Mouse (Mus musculus): ENCODE results near the gene Sergef.

DNA sequence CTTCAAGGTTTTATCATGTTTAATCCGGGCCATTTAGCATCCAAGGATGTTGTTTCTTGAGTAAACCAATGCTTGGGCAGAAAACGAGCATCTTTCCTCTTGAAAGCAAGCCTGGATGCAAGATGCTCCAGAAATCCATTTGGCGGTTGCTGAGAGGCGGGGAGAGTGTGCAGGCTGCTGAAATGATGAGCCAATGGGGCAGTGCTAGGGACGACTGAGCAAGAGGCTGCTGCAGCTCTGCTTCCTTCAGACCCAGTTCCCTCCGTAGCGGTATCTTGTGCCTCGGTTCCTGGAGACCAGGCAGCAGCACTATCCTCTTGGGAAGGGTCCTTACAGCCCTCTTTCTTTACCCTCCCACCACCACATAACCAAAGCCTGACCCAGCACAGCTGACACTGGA is 177.3 kb downstream of the Sergef start:
- TF ChIP-seq CTCF (IDR thresholded peaks at IDR 0.05; ENCODE audit: low read depth) (no peak), EP300 (IDR thresholded peaks at IDR 0.05; ENCODE audit: low read depth) (no peak)

All from liver, embryonic 14.5 days (tissue).